Mouse (Mus musculus): Measurements from ENCODE around the gene Akain1. TPM values are rescaled to one million over a fixed set of nuclear protein-coding genes. Genes with fewer than 3 reads are reported as not detected.

The Akain1 gene
- polyA plus RNA-seq, 1 experiment from 2014 or later: 1.3 TPM

DNA sequence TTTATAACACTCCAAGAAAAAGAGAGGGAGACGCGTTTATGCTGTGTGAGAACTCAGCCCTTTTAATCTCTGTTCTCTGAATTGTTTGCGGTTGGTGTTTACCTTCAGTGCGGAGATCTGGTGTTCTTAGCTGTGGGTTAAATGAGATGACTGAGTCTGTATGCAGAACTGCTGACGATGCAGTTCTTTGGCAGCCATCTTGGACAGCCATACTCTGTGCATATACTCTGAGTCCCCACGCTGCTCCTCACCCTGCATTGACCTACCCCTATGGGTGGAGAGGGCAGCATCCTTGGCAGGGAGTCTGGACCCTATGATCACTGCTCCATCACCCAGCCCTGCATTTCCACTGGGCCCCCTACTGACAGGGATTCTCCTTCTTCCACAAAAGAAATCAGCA is 48.8 kb downstream of the Akain1 start:
- no peak overlapping the region for H3K4me2 ChIP-seq
- H3K27me3 ChIP-seq: no peaks in the 10 kb centered on the region
- H3K9ac ChIP-seq: no peak overlapping the region
- no peaks in the 10 kb centered on the region for H3K4me1 ChIP-seq (replicated peaks)
- no peak overlapping the region for H3K27ac ChIP-seq (replicated peaks)
- ATAC-seq (ENCODE audit: low FRiP score, low read depth): no peak
- H3K9me3 ChIP-seq: no peaks in the 10 kb centered on the region
- WGBS: 93% methylated on average over 6 of the region's 6 CpGs
- no peak overlapping the region for H3K4me3 ChIP-seq
- no peaks in the 10 kb centered on the region for H3K36me3 ChIP-seq

DNA sequence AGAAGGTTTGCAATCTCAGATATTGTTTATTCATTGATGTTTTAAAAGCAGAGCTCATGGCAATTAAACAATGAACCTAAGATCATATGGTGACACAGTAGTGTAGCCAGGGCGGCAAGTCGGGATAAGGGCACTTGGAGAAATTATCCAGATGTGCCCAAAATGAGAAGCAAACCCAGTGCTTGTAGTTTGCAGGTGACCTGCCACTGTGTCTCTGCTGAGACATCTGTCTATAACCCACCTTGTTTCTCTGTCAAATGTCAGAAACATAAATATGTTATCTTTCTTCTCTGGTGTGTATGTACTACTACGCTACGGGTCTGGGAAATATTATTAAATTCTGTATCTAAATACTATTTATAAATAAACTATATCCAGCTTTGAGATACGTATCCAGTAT is 49.7 kb downstream of the Akain1 start:
- Histone ChIP-seq H3K4me2 (no peak overlapping the region), H3K9me3 (no peaks in the 10 kb centered on the region), H3K27me3 (no peaks in the 10 kb centered on the region), H3K4me3 (no peak overlapping the region), H3K27ac (replicated peaks) (no peak overlapping the region), H3K9ac (no peak overlapping the region), H3K36me3 (no peaks in the 10 kb centered on the region), H3K4me1 (replicated peaks) (no peaks in the 10 kb centered on the region)
- no peak for ATAC-seq (ENCODE audit: low FRiP score, low read depth)
- WGBS: 95% methylated on average over 5 of the region's 5 CpGs

- H3K27me3 ChIP-seq: no peaks in the 10 kb centered on the region
- no peak overlapping the region for H3K4me2 ChIP-seq
- ATAC-seq (ENCODE audit: low FRiP score, low read depth): no peak
- no peaks in the 10 kb centered on the region for H3K36me3 ChIP-seq
- no peak overlapping the region for H3K9ac ChIP-seq
- 69% methylated on average over 6 of the region's 6 CpGs for WGBS
- H3K4me1 ChIP-seq (replicated peaks): no peaks in the 10 kb centered on the region
- H3K9me3 ChIP-seq: no peaks in the 10 kb centered on the region
- H3K27ac ChIP-seq (replicated peaks): no peak overlapping the region
- no peak overlapping the region for H3K4me3 ChIP-seq
These were observed 53.2 kb downstream of the Akain1 start for GRCm38 (mm10) chr17:69492368-69492767.

GRCm38 (mm10) chr17:69495531-69495930 is 56.4 kb downstream of the Akain1 start:
- Histone ChIP-seq H3K9me3 (no peaks in the 10 kb centered on the region), H3K27ac (replicated peaks) (no peak overlapping the region), H3K4me2 (no peak overlapping the region), H3K36me3 (no peaks in the 10 kb centered on the region), H3K4me1 (replicated peaks) (no peaks in the 10 kb centered on the region), H3K9ac (no peak overlapping the region), H3K27me3 (no peaks in the 10 kb centered on the region), H3K4me3 (no peak overlapping the region)
- WGBS: 51% methylated on average over 2 of the region's 2 CpGs
- ATAC-seq (ENCODE audit: low FRiP score, low read depth): no peak

GRCm38 (mm10) chr17:69496125-69496524 is 57.0 kb downstream of the Akain1 start:
- Histone ChIP-seq H3K27ac (replicated peaks) (no peak overlapping the region), H3K4me1 (replicated peaks) (no peaks in the 10 kb centered on the region), H3K27me3 (no peaks in the 10 kb centered on the region), H3K9me3 (no peaks in the 10 kb centered on the region), H3K36me3 (no peaks in the 10 kb centered on the region), H3K4me3 (no peak overlapping the region), H3K9ac (no peak overlapping the region), H3K4me2 (no peak overlapping the region)
- ATAC-seq (ENCODE audit: low FRiP score, low read depth): no peak
- 86% methylated on average over 3 of the region's 3 CpGs for WGBS

DNA sequence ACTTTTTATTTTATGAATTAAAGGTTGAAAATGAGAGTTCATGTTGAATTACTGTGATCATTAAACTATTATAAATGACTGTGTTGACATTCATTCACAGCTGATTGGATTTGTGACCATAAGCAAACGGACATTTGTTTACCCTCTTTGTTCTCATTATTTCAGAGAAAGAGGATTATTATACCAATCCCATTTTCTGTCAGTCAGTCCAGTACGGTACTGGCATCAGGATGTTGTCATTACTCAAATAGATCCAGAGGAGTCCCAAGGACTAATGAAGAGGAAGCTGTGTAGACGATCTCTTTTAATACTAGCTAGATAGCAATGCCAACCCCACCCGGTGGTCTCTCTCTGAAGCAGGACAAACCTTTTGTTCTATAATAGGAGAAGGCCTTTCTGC is 58.2 kb downstream of the Akain1 start:
- no peak for ATAC-seq (ENCODE audit: low FRiP score, low read depth)
- H3K27me3 ChIP-seq: no peaks in the 10 kb centered on the region
- no peaks in the 10 kb centered on the region for H3K4me1 ChIP-seq (replicated peaks)
- H3K36me3 ChIP-seq: no peaks in the 10 kb centered on the region
- no peak overlapping the region for H3K4me3 ChIP-seq
- no peak overlapping the region for H3K9ac ChIP-seq
- no peaks in the 10 kb centered on the region for H3K9me3 ChIP-seq
- 81% methylated on average over 4 of the region's 4 CpGs for WGBS
- H3K4me2 ChIP-seq: no peak overlapping the region
- H3K27ac ChIP-seq (replicated peaks): no peak overlapping the region

DNA sequence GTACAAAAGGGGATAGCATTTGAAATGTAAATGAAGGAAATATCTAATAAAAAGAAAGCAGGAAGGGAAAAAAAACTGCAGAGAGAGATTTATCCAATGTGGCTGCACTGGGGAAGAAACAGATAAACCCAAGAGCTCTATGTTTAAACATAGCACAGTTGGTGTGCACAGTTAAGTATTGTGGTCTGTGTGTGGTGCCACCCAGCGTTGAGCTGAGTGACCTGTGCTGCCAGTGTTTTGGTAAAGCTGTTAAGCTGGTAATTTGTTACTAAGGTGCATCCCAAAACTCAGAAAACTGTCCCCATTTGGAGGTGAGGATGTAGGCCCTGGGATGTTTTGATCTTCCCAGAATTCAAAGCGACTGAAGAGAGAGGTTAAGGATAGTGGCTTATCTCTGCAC is 59.8 kb downstream of the Akain1 start:
- no peak overlapping the region for H3K4me3 ChIP-seq
- H3K27me3 ChIP-seq: no peaks in the 10 kb centered on the region
- H3K4me1 ChIP-seq (replicated peaks): no peaks in the 10 kb centered on the region
- H3K9ac ChIP-seq: no peak overlapping the region
- ATAC-seq (ENCODE audit: low FRiP score, low read depth): no peak
- no peak overlapping the region for H3K27ac ChIP-seq (replicated peaks)
- no peak overlapping the region for H3K4me2 ChIP-seq
- WGBS: 47% methylated on average over 2 of the region's 2 CpGs
- no peaks in the 10 kb centered on the region for H3K9me3 ChIP-seq
- H3K36me3 ChIP-seq: no peaks in the 10 kb centered on the region

DNA sequence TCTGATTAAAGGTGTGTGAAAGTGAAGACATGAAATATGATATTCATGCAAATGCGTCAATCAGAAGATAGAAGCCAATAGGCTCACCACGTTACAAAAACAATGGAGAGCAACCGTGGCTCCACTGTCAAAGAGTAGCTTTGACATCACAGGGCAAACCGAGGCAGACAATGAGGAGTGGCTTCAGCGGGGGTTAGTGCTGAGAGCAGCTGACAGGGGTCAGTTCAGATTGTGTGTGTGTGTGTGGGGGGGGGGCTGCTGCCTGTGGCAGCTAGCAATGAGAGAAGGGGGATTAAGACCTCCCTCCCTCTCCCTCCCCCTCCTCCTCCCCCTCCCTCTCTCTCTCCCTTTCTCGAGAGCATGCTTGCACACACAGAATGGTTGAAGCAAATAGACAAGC is 60.3 kb downstream of the Akain1 start:
- H3K27me3 ChIP-seq: no peaks in the 10 kb centered on the region
- no peaks in the 10 kb centered on the region for H3K9me3 ChIP-seq
- no peak overlapping the region for H3K27ac ChIP-seq (replicated peaks)
- no peak overlapping the region for H3K4me2 ChIP-seq
- no peaks in the 10 kb centered on the region for H3K36me3 ChIP-seq
- no peaks in the 10 kb centered on the region for H3K4me1 ChIP-seq (replicated peaks)
- 19% methylated on average over 6 of the region's 6 CpGs for WGBS
- H3K4me3 ChIP-seq: no peak overlapping the region
- no peak for ATAC-seq (ENCODE audit: low FRiP score, low read depth)
- no peak overlapping the region for H3K9ac ChIP-seq

DNA sequence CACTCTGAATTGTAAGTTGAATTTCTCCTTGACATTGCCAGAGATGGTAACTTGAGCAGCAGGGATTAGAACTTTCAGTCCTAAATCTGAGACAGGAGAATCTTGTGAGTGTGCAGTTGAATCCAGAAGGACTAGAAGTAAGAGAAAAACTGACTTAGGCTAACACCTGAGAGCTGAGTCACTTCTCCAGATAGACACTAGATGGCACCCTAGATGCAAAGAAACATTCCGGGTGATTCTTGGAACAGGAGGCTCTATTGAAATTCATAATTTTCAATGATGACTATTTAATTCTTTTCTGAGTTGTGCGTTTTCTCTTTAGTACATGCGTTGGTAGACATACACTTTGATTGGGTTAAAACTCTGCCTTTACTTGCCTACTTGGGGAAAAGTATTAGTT is 66.9 kb downstream of the Akain1 start:
- H3K9ac ChIP-seq: no peak overlapping the region
- no peak for ATAC-seq (ENCODE audit: low FRiP score, low read depth)
- no peaks in the 10 kb centered on the region for H3K9me3 ChIP-seq
- no peaks in the 10 kb centered on the region for H3K36me3 ChIP-seq
- no peak overlapping the region for H3K4me3 ChIP-seq
- no peaks in the 10 kb centered on the region for H3K27me3 ChIP-seq
- H3K4me2 ChIP-seq: no peak overlapping the region
- H3K27ac ChIP-seq (replicated peaks): no peak overlapping the region
- no peaks in the 10 kb centered on the region for H3K4me1 ChIP-seq (replicated peaks)
- WGBS: 43% methylated on average over 3 of the region's 3 CpGs

DNA sequence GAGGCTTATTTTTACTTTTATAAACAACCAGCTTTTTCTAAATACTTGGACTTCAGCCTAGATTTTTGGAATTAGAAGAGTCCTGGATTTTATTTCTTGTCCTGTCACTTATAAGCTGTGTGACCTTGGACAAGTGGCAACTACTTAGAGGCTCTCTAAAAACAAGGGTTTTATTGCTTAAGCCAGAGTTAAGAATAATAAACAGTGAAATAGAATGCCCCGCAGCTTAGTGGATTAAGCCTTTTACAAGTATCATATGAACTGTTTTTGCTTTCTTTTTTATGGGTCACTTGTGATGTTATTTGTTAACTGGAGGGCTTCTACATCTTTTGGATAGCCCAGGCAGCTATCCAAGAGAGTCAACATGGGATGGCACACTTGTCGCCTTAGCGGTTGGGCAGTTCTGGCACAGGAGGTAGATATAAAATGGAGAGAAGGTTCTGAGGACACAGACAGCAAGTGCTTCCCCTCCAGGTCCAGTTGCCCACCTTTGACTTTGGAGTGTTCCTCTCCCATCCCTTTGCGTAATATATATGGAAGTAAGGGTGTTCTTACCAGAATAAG is 77.3 kb downstream of the Akain1 start:
- H3K9ac ChIP-seq: no peak overlapping the region
- no peak for ATAC-seq (ENCODE audit: low FRiP score, low read depth)
- H3K9me3 ChIP-seq: no peaks in the 10 kb centered on the region
- H3K27ac ChIP-seq (replicated peaks): no peak overlapping the region
- no peaks in the 10 kb centered on the region for H3K36me3 ChIP-seq
- WGBS: 88% methylated on average over 4 of the region's 4 CpGs
- H3K27me3 ChIP-seq: no peaks in the 10 kb centered on the region
- H3K4me3 ChIP-seq: no peak overlapping the region
- no peak overlapping the region for H3K4me2 ChIP-seq
- no peaks in the 10 kb centered on the region for H3K4me1 ChIP-seq (replicated peaks)

DNA sequence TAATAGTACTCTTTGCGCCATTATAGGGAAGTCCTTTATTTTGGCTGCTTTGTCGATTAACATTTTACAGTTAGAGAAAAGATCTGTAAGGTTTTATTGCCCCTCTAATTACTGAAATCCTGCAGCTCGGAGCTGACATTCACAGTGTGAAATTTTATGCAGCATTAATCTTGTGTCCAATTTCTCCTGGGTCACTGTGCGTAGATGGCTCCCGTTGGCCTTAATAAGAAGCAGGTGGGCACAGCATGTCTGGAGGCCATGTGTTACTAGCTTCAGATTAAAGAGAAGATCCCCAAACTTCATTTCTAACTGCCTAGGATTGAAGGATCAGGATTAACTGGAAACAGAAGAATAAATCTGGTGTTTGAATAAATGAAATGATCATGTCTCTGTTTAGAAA is 92.3 kb downstream of the Akain1 start:
- no peak overlapping the region for H3K4me3 ChIP-seq
- H3K4me1 ChIP-seq (replicated peaks): no peaks in the 10 kb centered on the region
- no peak overlapping the region for H3K9ac ChIP-seq
- no peak for ATAC-seq (ENCODE audit: low FRiP score, low read depth)
- 50% methylated on average over 5 of the region's 5 CpGs for WGBS
- no peak overlapping the region for H3K27ac ChIP-seq (replicated peaks)
- no peaks in the 10 kb centered on the region for H3K36me3 ChIP-seq
- no peaks in the 10 kb centered on the region for H3K9me3 ChIP-seq
- H3K27me3 ChIP-seq: no peaks in the 10 kb centered on the region
- no peak overlapping the region for H3K4me2 ChIP-seq
